Mouse (Mus musculus): Measurements from ENCODE around the gene Zfp940.

Zfp940 gene

DNA sequence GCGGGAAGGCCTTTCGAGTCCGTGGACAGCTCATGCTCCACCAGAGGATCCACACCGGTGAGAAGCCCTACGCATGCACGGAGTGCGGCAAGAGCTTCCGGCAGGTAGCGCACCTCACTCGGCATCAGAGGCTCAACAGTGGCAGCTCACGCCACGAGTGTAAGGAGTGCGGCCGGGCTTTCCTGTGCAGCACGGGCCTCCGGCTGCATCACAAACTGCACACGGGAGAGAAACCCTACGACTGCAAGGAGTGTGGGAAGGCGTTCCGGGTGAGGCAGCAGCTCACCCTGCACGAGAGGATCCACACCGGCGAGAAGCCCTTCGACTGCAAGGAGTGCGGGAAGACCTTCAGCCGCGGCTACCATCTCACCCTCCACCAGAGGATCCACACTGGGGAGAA, 60.6 kb downstream of the Zfp940 start:
- no peak for DNase-seq

DNA sequence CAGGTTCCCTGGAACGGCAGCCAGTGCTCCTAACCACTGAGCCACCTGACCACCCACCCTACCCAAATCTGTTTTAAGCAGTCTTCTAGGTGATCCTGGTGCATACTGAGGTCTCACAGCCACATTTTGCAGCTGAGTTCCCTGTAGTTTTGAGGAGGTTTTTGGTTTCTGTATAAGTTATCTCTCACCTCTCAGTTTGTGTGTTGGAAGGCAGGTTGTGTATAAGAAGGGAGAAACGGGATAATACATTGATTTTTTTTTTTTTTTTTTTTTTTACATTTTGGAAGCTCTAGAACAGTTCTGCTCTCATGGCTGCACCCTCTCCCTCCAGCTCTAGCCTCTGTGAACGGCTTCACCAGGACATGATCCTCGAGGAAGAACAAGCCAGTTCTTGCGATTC, 67.6 kb downstream of the Zfp940 start:
- no peak for DNase-seq

DNA sequence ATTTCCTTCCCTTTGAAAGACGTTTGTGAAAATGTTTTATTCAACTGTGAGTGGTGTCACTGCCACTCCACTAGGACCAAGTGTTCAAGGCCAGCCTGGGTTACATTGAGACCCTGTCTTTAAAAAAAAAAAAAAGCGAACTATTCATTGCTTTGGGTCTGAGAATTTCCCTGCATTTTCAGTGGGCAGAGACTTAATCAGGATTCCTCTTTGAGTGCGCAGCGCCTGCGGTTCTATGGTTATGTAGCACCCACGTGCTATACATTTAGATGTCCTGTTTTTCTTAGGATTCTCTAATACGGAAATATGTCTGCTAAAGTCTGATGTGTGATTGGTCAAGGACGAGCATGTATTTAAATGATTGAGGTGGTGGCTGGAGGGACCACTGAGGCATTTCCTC, 68.4 kb downstream of the Zfp940 start:
- DNase-seq = no peak

DNA sequence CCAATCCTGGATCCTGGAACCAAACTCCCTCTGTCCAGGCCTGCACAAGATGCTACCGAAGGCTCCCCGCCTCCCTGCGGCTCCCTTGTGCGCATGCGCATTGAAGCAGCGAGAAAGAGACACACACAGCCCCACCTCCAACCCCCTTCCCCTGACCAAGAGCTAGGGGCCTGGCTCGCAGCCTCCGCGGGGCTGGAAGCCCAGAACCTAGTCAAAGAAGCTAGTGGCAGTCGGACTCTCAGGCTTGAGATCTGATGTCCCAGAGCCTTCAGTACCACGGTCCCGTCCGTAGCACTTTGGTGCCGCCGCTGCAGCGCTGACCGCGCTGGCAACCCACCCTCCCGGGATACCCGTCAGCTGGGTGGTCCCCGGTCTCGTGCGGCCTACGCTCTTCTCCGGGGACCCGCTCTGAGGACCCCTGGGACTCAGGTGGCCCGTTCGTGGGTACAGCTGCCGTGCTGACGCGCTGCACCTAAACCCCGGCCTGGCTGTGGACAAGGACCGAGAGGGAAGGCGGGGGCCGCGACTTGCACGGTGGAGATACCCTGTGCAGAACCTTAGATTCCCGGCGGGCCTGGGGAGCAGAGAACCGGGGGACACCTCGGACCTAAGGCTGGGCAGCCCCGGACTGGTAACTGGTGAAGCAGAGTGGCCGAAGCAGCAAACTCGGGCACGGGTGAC, 69.5 kb downstream of the Zfp940 start, which contains the start of gene Zfp30:
TSS of gene Zfp30 (plus strand) at position 128 of the 681 bp plus-strand sequence.
- DNase-seq = peak; percentile 88
